Mouse (Mus musculus) megakaryocyte progenitor cell, adult 5-6 weeks (primary cell): Measurements from ENCODE around the gene Meiob. TPM values are rescaled to one million over a fixed set of nuclear protein-coding genes. Genes with fewer than 3 reads are reported as not detected.
A peak's percentile ranks its signal among the peaks of the same experiment; 100 is the strongest.

Experiments
- ATAC-seq: replicated peaks from 2 replicates; pipeline ENCODE4 v1.8.0; 2016; ENCODE audit warnings: mild to moderate bottlenecking, moderate TSS enrichment, inconsistent platforms; ENCODE audit not compliant: poor library complexity
- total RNA-seq, 2 experiments: library from RNA; stranded (forward) in 1 of 2; stranded (reverse) in 1 of 2; fragments of 157-497, 149-512 nt in 1 of 2; fragments of 200-1000 nt in 1 of 2; gene quantifications; 2 replicates each; pipeline versions ENCODE4 v1.2.3 to v1.2.4; 2015 to 2017

Meiob gene
- total RNA-seq, 2 experiments from 2014 or later, result not detected

GRCm38 (mm10) chr17:24867914-24868313 lies 63.8 kb downstream of the Meiob start:
- no peak for ATAC-seq

GRCm38 (mm10) chr17:24873695-24874404 lies 69.8 kb downstream of the Meiob start:
- ATAC-seq, result no peak

GRCm38 (mm10) chr17:24874405-24874745 lies 70.3 kb downstream of the Meiob start:
- ATAC-seq, result no peak

GRCm38 (mm10) chr17:24874989-24875388 lies 70.9 kb downstream of the Meiob start:
- ATAC-seq, result no peak

DNA sequence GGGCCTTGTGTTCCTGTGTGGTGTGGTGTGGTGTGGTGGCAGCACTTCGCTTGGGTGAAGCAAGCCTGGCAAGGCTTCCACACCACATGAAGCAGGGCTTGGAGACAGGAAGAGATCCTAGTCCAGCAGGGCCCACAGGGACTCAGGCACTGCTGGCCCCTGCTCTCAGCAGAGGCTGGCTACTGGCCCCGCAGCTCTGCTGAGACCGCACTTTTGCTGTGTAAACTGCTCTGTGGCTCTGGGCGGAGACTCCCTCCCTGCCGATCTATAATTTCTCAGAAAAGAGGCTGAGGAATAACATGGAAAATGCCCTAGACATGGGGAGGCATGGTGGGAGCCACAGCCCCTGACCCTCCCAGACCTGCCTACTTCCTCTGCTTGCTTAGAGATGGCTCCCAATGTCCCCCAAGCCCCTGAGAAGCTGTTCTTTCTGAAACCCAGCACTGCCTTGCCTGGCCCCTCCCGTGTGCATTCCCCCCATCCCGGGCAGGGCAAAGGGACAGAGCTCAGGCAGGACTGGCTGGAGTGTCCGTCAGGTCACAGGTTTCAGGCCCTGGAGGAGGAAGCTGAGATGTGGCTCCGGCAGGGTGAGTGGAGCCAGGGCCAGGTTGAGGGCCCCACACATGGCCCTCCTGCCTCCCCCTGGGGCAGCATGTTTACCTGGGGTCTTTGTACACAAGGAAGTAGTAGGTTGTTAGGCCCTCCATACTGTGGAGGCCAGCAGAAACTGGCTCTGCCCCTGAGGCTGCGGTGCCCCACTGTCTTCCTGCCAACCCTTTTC lies 73.4 kb downstream of the Meiob start:
- ATAC-seq, result no peak

- no peak for ATAC-seq
Observed at GRCm38 (mm10) chr17:24878117-24878397, 74.0 kb downstream of the Meiob start.

DNA sequence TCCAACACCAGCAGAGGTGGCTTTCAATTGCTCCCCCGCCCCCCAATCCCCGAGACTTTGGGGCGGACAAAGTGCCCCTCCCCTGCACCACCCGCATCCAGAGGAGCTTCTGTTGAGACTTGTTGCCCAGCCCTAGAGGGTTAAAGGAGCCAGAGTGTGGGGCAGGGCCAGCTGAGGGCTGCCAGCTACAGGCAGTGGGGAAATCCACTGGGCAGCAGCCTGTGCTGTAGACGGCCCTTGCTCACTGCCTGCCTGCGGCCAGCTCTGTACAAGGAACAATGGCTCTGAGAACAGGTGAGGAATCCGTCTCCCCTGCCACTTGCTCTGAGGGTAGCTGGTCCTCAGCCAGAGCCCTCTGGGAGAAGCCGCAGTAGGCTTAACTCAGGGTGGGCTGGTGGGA lies 74.4 kb downstream of the Meiob start:
- ATAC-seq, result no peak

- ATAC-seq, result peak; percentile 43
Observed at GRCm38 (mm10) chr17:24881738-24882440, 77.8 kb downstream of the Meiob start.

GRCm38 (mm10) chr17:24884391-24884790 lies 80.3 kb downstream of the Meiob start:
- ATAC-seq, result no peak

- ATAC-seq, result no peak
Observed at GRCm38 (mm10) chr17:24885356-24886133, 81.5 kb downstream of the Meiob start.

DNA sequence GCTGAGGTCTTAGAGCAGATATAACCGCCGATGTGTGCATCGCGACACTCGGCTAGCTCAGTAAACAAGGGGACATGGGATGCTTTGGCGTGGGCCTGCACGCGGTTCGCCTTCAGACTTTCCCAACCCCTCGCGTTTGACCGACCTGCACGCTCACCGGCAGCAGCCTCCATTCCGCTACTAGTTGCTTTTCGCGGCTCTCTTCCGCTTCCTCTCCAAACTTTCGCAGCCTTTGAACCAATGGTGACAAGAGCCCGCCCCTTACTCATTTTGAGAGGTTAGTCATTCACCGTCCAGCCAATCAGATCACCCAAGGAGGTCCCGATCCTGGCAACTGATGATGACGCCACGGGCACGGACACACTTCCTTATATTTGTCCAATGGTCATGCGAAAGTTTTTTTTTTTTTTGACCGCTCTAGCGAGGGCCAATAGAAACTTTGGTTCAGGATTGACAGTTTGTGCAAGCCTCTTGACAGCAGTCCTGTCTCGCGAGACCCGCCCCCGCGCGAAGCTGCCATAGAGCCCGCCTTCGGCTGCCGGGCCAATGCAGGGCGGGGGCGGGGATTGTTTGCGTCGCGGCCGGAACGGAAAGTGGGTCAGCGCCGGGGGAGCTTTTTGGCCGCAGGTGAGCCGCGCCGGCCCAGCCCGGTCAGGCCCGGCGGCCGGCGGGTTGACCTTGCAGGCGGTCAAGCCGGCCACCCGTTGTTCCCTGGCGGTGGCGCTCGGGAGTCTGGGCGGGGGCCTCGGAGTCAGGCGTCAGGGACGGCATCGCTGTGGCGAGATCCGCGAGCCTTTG lies 82.2 kb downstream of the Meiob start, which contains the start of the genes Nubp2 and Spsb3:
Gene Nubp2, minus strand, starts transcription at position 216 of the 798 bp plus-strand sequence.
Gene Spsb3, plus strand, starts transcription at position 510 of the 798 bp plus-strand sequence.
- peak; percentile 90 for ATAC-seq

- no peak for ATAC-seq
Observed at GRCm38 (mm10) chr17:24886932-24887271, 82.8 kb downstream of the Meiob start.

- ATAC-seq, result no peak
Observed at GRCm38 (mm10) chr17:24887291-24888080, 83.4 kb downstream of the Meiob start.

DNA sequence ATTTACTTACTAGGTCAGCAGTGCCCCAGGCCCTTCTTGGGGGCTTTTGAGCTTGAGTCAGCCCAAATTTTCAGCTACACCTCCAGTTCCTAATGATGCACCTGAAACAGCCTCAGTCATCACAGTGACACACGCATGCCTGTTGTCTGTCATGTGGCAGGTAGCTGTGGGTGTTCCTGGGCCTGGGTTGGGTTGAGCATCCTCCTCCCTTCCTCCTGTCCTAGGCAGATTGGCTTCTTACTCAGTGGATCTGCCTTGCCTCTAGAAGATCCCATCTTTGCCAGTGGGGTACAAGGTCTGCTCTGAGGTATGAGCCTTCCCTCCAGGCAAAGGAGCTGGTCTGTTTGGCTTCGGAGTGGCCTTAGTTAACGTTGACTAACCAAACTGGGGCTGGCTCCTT lies 84.8 kb downstream of the Meiob start:
- no peak for ATAC-seq

Other genes starting within 250 kb of the Meiob start
- gene Tsc2, start 171.7 kb upstream of the Meiob start, total RNA-seq (2015), result 64.3 and 66.9 TPM in 2 replicates
- 52.1 and 54.1 TPM in 2 replicates for gene Tsc2, start 171.7 kb upstream of the Meiob start, total RNA-seq (2017)
- gene Nthl1, start 171.6 kb upstream of the Meiob start, total RNA-seq (2015), result 5.7 and 6.7 TPM in 2 replicates
- 12.0 and 13.6 TPM in 2 replicates for gene Nthl1, start 171.6 kb upstream of the Meiob start, total RNA-seq (2017)
- 1.2 and 2.6 TPM in 2 replicates for gene Slc9a3r2, start 154.0 kb upstream of the Meiob start, total RNA-seq (2015)
- 1.4 and 1.6 TPM in 2 replicates for gene Slc9a3r2, start 154.0 kb upstream of the Meiob start, total RNA-seq (2017)
- gene Npw, start 145.8 kb upstream of the Meiob start, total RNA-seq (2015), result not detected in 2 replicates
- gene Npw, start 145.8 kb upstream of the Meiob start, total RNA-seq (2017), result not detected in 2 replicates
- gene Zfp598, start 134.6 kb upstream of the Meiob start, total RNA-seq (2015), result 25.0 and 29.1 TPM in 2 replicates
- 21.3 and 22.6 TPM in 2 replicates for gene Zfp598, start 134.6 kb upstream of the Meiob start, total RNA-seq (2017)
- not detected in 2 replicates for gene Syngr3, start 114.3 kb upstream of the Meiob start, total RNA-seq (2015)
- not detected in 2 replicates for gene Syngr3, start 114.3 kb upstream of the Meiob start, total RNA-seq (2017)
- gene Gfer, start 108.1 kb upstream of the Meiob start, total RNA-seq (2015), result 22.4 and 23.6 TPM in 2 replicates
- gene Gfer, start 108.1 kb upstream of the Meiob start, total RNA-seq (2017), result 37.2 and 62.7 TPM in 2 replicates
- 2.6 and 3.4 TPM in 2 replicates for gene Noxo1, start 108.1 kb upstream of the Meiob start, total RNA-seq (2015)
- 1.0 and 1.2 TPM in 2 replicates for gene Noxo1, start 108.1 kb upstream of the Meiob start, total RNA-seq (2017)
- 27.6 and 36.8 TPM in 2 replicates for gene Tbl3, start 96.6 kb upstream of the Meiob start, total RNA-seq (2015)
- 41.1 and 45.3 TPM in 2 replicates for gene Tbl3, start 96.6 kb upstream of the Meiob start, total RNA-seq (2017)
- 0.20 TPM in 1 of 2 replicates, not detected in the other for gene Rnf151, start 86.2 kb upstream of the Meiob start, total RNA-seq (2015)
- not detected in 2 replicates for gene Rnf151, start 86.2 kb upstream of the Meiob start, total RNA-seq (2017)
- gene Rps2, start 86.2 kb upstream of the Meiob start, total RNA-seq (2015), result 5,974 and 6,144 TPM in 2 replicates
- 1,525 and 1,766 TPM in 2 replicates for gene Rps2, start 86.2 kb upstream of the Meiob start, total RNA-seq (2017)
- gene Ndufb10, start 79.8 kb upstream of the Meiob start, total RNA-seq (2015), result 236 and 247 TPM in 2 replicates
- gene Ndufb10, start 79.8 kb upstream of the Meiob start, total RNA-seq (2017), result 256 and 308 TPM in 2 replicates
- gene Rpl3l, start 76.5 kb upstream of the Meiob start, total RNA-seq (2015), result 0.24 and 0.74 TPM in 2 replicates
- 0.30 TPM in 1 of 2 replicates, not detected in the other for gene Rpl3l, start 76.5 kb upstream of the Meiob start, total RNA-seq (2017)
- gene Msrb1, start 67.6 kb upstream of the Meiob start, total RNA-seq (2015), result 378 and 438 TPM in 2 replicates
- 155 and 224 TPM in 2 replicates for gene Msrb1, start 67.6 kb upstream of the Meiob start, total RNA-seq (2017)
- gene Hs3st6, start 51.3 kb upstream of the Meiob start, total RNA-seq (2015), result not detected in 2 replicates
- not detected in 2 replicates for gene Hs3st6, start 51.3 kb upstream of the Meiob start, total RNA-seq (2017)
- gene Hagh, start 35.9 kb downstream of the Meiob start, total RNA-seq (2015), result 31.4 and 34.4 TPM in 2 replicates
- gene Hagh, start 35.9 kb downstream of the Meiob start, total RNA-seq (2017), result 36.0 TPM in 2 replicates
- gene Fahd1, start 46.1 kb downstream of the Meiob start, total RNA-seq (2015), result 10.5 and 11.3 TPM in 2 replicates
- 17.0 and 18.9 TPM in 2 replicates for gene Fahd1, start 46.1 kb downstream of the Meiob start, total RNA-seq (2017)
- gene Igfals, start 61.7 kb downstream of the Meiob start, total RNA-seq (2015), result not detected in 2 replicates
- gene Igfals, start 61.7 kb downstream of the Meiob start, total RNA-seq (2017), result not detected in 2 replicates
- 103 and 114 TPM in 2 replicates for gene Nubp2, start 82.1 kb downstream of the Meiob start, total RNA-seq (2015)
- 50.4 and 57.8 TPM in 2 replicates for gene Nubp2, start 82.1 kb downstream of the Meiob start, total RNA-seq (2017)
- gene Spsb3, start 82.4 kb downstream of the Meiob start, total RNA-seq (2015), result 14.6 and 17.9 TPM in 2 replicates
- gene Spsb3, start 82.4 kb downstream of the Meiob start, total RNA-seq (2017), result 13.9 and 15.3 TPM in 2 replicates
- 3.2 and 6.9 TPM in 2 replicates for gene Eme2, start 90.8 kb downstream of the Meiob start, total RNA-seq (2015)
- 9.1 and 18.6 TPM in 2 replicates for gene Eme2, start 90.8 kb downstream of the Meiob start, total RNA-seq (2017)
- gene Mrps34, start 90.8 kb downstream of the Meiob start, total RNA-seq (2015), result 54.2 and 59.2 TPM in 2 replicates
- 31.9 and 35.5 TPM in 2 replicates for gene Mrps34, start 90.8 kb downstream of the Meiob start, total RNA-seq (2017)
- gene Nme3, start 92.2 kb downstream of the Meiob start, total RNA-seq (2015), result 21.2 and 32.1 TPM in 2 replicates
- gene Nme3, start 92.2 kb downstream of the Meiob start, total RNA-seq (2017), result 17.0 and 26.5 TPM in 2 replicates
- 14.1 and 21.7 TPM in 2 replicates for gene Mapk8ip3, start 132.7 kb downstream of the Meiob start, total RNA-seq (2015)
- 25.2 and 29.3 TPM in 2 replicates for gene Mapk8ip3, start 132.7 kb downstream of the Meiob start, total RNA-seq (2017)
- 125 and 131 TPM in 2 replicates for gene Jpt2, start 156.4 kb downstream of the Meiob start, total RNA-seq (2015)
- 114 and 116 TPM in 2 replicates for gene Jpt2, start 156.4 kb downstream of the Meiob start, total RNA-seq (2017)
- 21.4 and 21.9 TPM in 2 replicates for gene Cramp1l, start 211.5 kb downstream of the Meiob start, total RNA-seq (2015)
- gene Cramp1l, start 211.5 kb downstream of the Meiob start, total RNA-seq (2017), result 7.7 and 8.5 TPM in 2 replicates
- 8.0 and 11.0 TPM in 2 replicates for gene Ift140, start 211.8 kb downstream of the Meiob start, total RNA-seq (2015)
- 20.2 and 20.3 TPM in 2 replicates for gene Ift140, start 211.8 kb downstream of the Meiob start, total RNA-seq (2017)